Mouse (Mus musculus) adrenal gland, adult (tissue): Measurements from ENCODE around the gene Icmt.

ENCODE experiments used
- DNase-seq, 2 experiments: peaks; one replicate each; pipeline ENCODE4 v3.0.0; 2022 to 2023; ENCODE audit warnings: low spot score in 1 of 2; ENCODE audit not compliant: inconsistent age in 2 of 2

Icmt gene

GRCm38 (mm10) chr4:152333587-152333986, 36.6 kb downstream of the Icmt start:
- no peak for DNase-seq

GRCm38 (mm10) chr4:152337772-152338171, 40.7 kb downstream of the Icmt start:
- no peak for DNase-seq

DNA sequence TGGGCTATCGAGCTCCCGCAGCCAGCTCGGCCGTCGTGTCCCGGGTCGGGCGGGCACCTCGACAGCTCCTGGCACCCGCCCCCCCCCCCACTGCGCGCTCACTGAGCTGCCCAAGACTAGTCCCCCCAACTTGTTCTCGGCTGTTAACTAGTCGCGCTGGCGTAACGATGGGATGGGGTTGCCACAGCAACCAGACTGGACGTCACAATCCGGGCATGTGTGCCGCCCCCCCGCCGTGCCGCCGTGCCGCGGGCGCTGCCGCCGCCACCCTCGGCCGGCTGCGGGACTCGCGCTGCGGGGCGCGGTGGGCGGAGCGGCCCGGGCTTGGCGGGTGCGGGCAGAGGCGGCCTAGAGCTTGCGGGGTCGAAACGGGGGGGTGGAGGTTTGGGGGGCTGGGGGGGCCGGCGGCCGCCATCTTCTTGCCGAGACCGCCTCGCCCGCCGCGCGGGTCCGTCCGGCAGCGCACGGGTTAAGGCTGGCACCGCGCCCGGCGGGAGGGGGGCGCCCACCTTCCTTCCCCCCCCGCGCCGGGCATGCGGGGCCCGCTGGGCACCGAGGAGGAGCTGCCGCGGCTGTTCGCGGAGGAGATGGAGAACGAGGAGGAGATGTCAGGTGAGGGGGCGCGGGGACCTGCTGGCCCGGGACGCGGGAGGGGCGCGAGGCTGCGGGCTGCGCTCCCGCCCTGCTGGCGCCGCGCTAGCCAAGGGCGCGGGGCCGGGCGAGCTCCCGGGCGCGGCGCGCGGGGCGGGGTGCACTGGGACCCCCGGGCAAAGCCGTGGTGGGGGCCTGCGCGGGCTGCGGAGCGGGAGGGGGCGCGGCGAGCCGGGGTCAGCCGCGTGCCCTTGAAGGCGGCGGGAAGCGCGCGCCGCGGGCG, 41.6 kb downstream of the Icmt start, which contains the start of gene Chd5:
Chd5 (plus strand) TSS at position 233 of the 874 bp plus-strand sequence.
- no peak for DNase-seq

GRCm38 (mm10) chr4:152339293-152339790, 42.3 kb downstream of the Icmt start:
- DNase-seq, result peak in 1 of 2 experiments; percentile 45

DNA sequence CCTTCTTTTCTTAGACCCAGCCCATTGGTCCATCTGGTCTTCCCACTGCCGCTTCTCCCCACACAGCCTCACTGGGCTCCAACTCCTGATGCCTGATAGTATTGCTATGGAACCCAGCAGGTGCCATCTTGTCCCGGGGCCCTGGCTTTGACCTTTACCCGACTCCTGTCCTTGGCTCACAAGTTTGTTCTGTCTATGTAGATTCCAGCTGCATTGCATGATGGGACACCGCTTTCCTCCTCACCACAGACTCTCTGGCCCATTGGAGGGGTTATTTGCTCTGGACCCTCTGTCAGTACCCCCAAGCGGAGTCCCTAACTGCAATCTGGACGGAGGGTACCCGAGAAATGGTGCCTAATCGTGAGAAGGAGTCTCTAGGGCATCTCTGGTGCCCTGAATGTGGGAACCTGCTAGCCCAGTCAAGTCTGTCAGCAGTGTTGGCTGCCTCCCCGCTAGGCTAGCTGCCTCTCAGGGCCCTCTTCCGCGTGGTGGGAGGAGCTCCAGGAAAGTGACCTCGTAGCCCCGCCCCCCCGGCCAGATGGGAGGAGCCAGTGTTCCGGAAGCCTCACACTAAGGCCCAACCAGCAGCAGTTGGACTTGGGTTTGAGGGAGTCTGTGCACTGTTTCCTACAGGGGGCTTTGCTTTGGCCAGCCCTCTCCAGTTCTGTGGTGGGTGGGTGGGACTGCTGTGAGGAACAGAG, 43.7 kb downstream of the Icmt start:
- peak in 1 of 2 experiments; percentile 30 for DNase-seq

DNA sequence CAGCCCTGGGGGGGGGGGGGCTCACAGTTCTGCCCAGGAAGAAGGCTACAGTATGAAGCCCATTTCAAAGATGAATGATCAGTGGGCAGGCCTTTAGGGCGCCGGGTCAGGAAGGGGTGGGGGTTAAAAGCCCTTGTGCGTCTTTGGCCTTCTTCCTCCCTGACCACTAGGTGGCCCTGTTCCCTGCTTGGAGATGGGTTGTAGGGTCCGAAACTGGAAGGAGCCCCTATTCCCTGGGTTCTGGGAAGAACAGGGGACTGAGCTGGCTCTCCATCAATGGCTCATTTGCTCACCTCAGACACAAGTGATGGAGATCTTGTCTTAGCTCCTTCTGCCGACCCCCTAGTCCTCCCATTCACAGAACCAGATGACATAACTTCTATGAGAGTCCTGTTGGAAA, 46.3 kb downstream of the Icmt start:
- DNase-seq, result peak; percentile 20 to 65

DNA sequence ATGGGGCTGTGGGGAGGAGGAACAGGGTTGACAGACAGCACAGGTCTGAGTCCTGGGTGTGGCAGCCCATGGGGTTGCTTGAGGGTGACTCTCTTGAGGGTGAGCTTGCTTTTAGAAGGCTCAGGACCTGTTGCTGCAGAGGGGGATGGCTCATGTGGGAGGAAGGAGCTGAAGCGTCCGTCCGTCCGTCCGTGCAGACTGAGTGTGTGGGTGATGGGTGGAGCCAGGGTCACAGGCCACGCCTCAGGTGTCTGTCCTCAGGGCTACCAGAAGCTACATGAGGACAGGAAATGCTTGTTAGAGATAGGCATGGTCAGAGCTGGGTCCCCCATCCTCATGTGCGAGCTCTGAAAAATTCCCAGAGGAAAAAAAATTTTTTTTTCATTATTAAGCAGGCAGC, 47.6 kb downstream of the Icmt start:
- no peak for DNase-seq

DNA sequence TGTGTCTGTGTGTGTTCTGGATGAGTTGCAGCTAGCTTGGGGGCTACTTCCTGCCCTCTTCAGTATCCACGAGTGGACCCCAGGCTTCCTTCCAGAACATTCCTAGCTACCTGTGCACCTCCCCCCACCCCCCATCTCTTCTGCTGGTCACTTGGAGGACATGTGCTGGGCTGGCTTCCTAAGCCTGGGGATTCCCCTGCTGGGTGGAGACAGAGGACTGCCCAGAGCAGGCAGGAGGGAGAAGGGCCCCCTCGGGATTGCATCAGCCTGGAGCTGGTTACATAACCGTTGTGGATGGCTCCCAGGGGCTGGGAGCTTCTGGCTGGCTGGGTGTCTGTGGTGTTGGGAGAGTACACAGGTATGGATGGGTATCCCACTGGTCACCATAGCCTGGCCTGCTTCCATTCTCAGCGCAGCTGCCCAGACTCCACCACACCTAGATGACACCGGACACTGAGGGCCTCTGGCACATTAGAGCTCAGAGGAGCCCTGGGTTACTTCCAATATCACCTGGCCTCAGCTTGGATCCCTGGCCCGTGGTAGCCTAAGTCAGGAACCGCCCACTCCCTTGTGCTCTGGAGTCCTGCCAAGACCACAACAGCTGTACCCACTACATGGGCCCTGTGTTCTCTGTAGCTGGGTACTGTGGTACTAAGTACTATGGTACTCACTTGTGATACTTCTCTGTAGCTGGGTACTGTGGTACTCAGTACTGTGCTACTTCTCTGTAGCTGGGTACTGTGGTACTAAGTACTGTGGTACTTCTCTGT, 48.3 kb downstream of the Icmt start:
- peak; percentile 65 to 78 for DNase-seq

GRCm38 (mm10) chr4:152349837-152350381, 52.9 kb downstream of the Icmt start:
- no peak for DNase-seq

GRCm38 (mm10) chr4:152350722-152351421, 53.8 kb downstream of the Icmt start:
- DNase-seq, result no peak

DNA sequence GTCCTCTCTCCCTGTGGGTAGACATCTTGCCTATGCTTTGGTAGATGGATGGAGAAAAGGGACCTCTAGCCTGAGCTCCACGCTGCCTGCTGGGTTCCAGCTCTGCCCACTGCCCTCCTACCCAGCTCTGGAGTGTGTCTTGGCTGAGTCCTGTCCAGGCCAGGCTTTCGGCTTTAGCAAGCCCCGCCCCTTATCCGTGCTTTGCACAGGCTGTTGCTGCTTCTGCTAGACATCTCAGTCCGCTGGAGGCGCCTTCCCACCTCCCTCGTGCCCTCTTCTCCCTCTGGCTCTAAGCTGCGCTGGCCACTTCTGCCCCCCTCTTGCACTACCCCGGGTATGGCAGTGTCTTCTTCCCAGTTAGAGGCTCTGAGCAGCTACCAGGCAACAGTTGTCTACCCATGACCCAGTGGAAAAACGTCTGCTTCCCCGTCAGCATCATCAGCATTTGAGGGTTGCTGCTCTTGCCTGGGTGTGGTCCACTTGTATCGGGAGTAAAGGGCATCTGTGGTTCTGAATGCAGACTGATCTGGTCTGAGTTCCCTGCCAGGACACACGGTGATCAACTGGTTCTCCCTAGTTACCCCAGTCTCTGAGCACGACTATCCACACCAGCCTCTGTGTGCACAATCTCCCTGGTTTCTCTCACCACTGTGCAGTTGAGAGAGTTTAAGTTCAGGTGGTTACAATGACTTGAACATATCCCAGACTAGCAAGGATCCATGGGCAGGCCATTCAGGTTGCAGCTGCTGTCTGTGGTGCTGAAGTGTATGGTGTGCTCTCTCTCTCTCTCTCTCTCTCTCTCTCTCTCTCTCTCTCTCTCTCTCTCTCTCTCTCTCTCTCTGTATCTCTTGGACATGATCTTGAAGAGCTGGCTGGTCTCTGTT, 54.6 kb downstream of the Icmt start:
- DNase-seq, result peak in 1 of 2 experiments; percentile 29

DNA sequence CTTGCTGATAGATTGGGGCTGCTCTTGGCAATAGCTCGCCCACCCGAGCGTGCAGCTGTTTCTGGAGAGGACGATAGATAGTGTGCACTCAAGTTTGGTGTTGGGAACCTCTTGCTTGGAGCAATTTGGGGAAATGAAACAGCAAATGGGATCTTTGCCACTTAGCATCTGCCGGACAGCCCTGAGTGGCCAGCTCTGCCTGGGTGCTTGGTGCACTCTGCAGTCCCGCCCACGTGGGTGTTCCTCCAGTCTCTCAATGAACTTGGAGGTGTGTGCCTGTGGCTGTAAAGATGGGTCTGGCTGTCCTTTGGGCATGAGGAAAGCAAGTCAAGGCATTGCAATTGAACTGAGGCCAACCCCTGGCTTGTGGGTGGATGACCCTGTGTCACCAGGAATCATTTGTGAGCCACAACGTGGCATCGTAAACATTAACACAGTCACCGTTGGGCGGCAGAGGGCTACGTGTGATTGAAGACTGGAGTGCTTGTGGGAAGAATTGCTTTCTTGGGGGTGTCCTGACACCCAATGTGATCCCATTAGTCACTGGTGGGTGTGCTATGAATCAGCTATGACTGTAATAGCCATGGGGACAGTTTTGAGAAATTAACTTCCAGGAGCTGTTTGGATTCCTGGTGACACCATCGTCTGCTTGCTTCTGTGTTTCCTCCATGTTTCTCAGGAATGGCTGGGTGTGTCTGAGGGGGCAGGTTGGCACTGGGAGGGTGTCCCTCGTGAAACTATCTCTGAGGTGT, 57.0 kb downstream of the Icmt start:
- no peak for DNase-seq

GRCm38 (mm10) chr4:152355672-152356071, 58.6 kb downstream of the Icmt start:
- no peak for DNase-seq
